Mouse (Mus musculus): ENCODE data around the gene Nab1.

- TF ChIP-seq CTCF (IDR thresholded peaks at IDR 0.05; ENCODE audit: low read depth) = no peak
- TF ChIP-seq EP300 (IDR thresholded peaks at IDR 0.05; ENCODE audit: low read depth) = no peak
Measured at GRCm38 (mm10) chr1:52474291-52474690, 26.2 kb downstream of the Nab1 start.

All from liver, postnatal 0 days (tissue).